Mouse (Mus musculus) gastrocnemius, postnatal 36 days (tissue): Measurements from ENCODE around the gene Gm28490. TPM values are rescaled to one million over a fixed set of nuclear protein-coding genes. Genes with fewer than 3 reads are reported as not detected.
"Not testable (repeated sequence)": the region's sequence is repeated elsewhere in the genome, so short reads cannot be mapped to it uniquely, and the experiment has no call there.

ENCODE experiments used
- DNase-seq, 2 experiments: peaks; one replicate each; pipeline ENCODE4 v3.0.0; 2022
- intact Hi-C: fragments of 180-260 bp; cut with DNase I; formaldehyde crosslinking; loops from one replicate; pipeline ENCODE4 v1.15.1; 2025
- long read RNA-seq, 2 experiments: library from polyadenylated mRNA; stranded (forward); transcript quantifications; one replicate each; pipeline ENCODE4 v2.0.0; 2021
- total RNA-seq, 2 experiments: library from RNA; stranded (reverse); gene quantifications; 2 replicates each; pipeline ENCODE4 v1.2.3; 2021

The Gm28490 gene
- not detected for total RNA-seq
- long read RNA-seq, experiment 1: 0 reads
- long read RNA-seq, experiment 2: 0 reads

GRCm38 (mm10) chrY:31634656-31635055 is at the start of gene Gm28490:
Gm28490 (minus strand) TSS chrY:31634756.
- intact Hi-C loops, DNase-seq: not testable (repeated sequence)
